In the genomic region with DNA sequence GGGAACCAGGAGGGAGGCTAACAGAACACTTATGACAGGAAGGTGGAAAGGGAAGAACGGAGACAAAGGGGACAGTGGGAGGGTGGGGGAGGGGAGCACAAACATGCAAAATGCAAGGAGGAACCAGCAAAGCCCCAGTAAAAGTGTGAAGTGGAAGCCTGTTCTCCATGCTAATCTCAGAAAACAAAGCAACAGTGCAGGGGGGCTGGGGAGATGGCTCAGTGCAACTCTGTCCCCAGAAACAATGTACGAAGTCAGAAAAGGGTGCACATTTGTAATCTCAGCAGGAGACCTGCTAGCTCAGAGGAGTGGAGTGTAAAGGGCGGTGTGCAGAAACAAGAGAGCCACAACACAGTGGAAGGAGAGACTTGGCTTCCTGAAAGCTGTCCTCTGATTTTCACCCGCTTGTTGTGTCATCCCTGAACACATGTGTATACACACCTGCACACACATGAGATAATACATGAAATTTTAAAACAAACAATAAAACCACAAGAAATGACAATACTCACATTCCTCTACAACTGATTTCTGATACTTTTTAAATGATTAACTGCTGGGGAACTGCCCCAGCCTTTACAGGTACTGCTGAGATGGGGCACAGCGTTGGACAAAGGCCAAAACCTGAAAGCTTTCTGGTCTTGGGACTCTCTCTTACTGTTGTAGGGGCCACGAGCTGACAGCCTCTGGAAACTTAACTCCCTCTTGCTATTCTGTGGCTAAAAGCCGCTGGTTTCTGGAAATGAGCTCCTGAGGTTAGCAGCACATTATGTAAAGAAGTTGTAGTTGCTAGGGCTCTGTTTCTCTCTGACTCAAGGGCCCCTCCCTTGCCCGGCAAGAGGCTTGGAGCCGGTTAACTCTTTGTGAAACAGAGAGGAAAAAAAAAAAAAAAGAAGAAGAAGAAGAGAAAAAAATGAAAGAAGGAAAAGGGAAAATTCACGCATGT, we compare ENCODE assay signal across 8 mouse cellular contexts. TPM values are rescaled to one million over a fixed set of nuclear protein-coding genes. Genes with fewer than 3 reads are reported as not detected.
DNase-seq lines count a peak whose midpoint lies in the region; ATAC-seq lines count a peak whose summit lies in the region.

No protein-coding gene starts in this region.

- H3K9me3 ChIP-seq in hindbrain, embryonic 15.5 days: no peaks in the 10 kb centered on the region
- no peaks in the 10 kb centered on the region for H3K9me3 ChIP-seq in liver, embryonic 11.5 days (ENCODE audit: control insufficient read depth, low read length)
- H3K9me3 ChIP-seq in stomach, embryonic 15.5 days: no peaks in the 10 kb centered on the region

- 8% methylated on average over 10 of the region's 10 CpGs for WGBS in hindbrain, embryonic 15.5 days
- WGBS in liver, embryonic 11.5 days: 11% methylated on average over 10 of the region's 10 CpGs
- 15% methylated on average over 10 of the region's 10 CpGs for WGBS in stomach, embryonic 15.5 days

- no peaks in the 10 kb centered on the region for H3K36me3 ChIP-seq in hindbrain, embryonic 15.5 days
- H3K36me3 ChIP-seq in liver, embryonic 11.5 days (ENCODE audit: control insufficient read depth, insufficient read depth, low read length): no peaks in the 10 kb centered on the region
- no peaks in the 10 kb centered on the region for H3K36me3 ChIP-seq in stomach, embryonic 15.5 days

- no peak overlapping the region for H3K4me3 ChIP-seq in hindbrain, embryonic 15.5 days
- no peak overlapping the region for H3K4me3 ChIP-seq in liver, embryonic 11.5 days (ENCODE audit: low read depth, low read length)
- H3K4me3 ChIP-seq in stomach, embryonic 15.5 days (replicated peaks): no peak overlapping the region

- H3K9ac ChIP-seq in hindbrain, embryonic 15.5 days: 0 out of 2 replicates have a peak overlapping the region, but pooled peaks have one; percentile 16
- no peak overlapping the region for H3K9ac ChIP-seq in liver, embryonic 11.5 days (ENCODE audit: low read depth, low read length)
- no peak overlapping the region for H3K9ac ChIP-seq in stomach, embryonic 15.5 days

- peaks cover 13% of the 10 kb centered on the region for H3K4me1 ChIP-seq in hindbrain, embryonic 15.5 days (replicated peaks)
- H3K4me1 ChIP-seq in liver, embryonic 11.5 days (replicated peaks; ENCODE audit: control insufficient read depth, insufficient read depth, low read length): peaks cover 42% of the 10 kb centered on the region
- peaks cover 14% of the 10 kb centered on the region for H3K4me1 ChIP-seq in stomach, embryonic 15.5 days

- H3K27me3 ChIP-seq in hindbrain, embryonic 15.5 days: no peaks in the 10 kb centered on the region
- H3K27me3 ChIP-seq in liver, embryonic 11.5 days (replicated peaks; ENCODE audit: control insufficient read depth, insufficient read depth, low read length): no peaks in the 10 kb centered on the region
- no peaks in the 10 kb centered on the region for H3K27me3 ChIP-seq in stomach, embryonic 15.5 days (replicated peaks)

- H3K4me2 ChIP-seq in hindbrain, embryonic 15.5 days: peak overlapping the region; percentile 9; the same call in 1 of the 2 replicates
- peak overlapping the region; percentile 42 for H3K4me2 ChIP-seq in liver, embryonic 11.5 days
- H3K4me2 ChIP-seq in stomach, embryonic 15.5 days: peak overlapping the region; percentile 11; the same call in 1 of the 2 replicates

- peak; percentile 19 for DNase-seq in CD4-positive helper T cell, adult 2 months (ENCODE audit: low read depth, low spot score)
- DNase-seq in NIH3T3 (ENCODE audit: low read depth): peak; percentile 51
- no peak for DNase-seq in liver, embryonic 11.5 days (ENCODE audit: low spot score)
- DNase-seq in layer of hippocampus, adult 9-10 months (ENCODE audit: low spot score): no peak
- DNase-seq in c-Kit-positive CD71-positive TER-119-positive erythroid progenitor cells, embryonic 14.5 days (ENCODE audit: low spot score): no peak
- no peak for DNase-seq in cerebellum, adult 9-10 months

- ATAC-seq in hindbrain, embryonic 15.5 days (ENCODE audit: low FRiP score, low read depth): 0 out of 2 replicates have a peak, but pooled peaks have one; percentile 33
- ATAC-seq in liver, embryonic 11.5 days (replicated peaks; ENCODE audit: low FRiP score): no peak
- ATAC-seq in stomach, embryonic 15.5 days (ENCODE audit: insufficient read depth, low FRiP score, low read depth): peak; percentile 27

- H3K27ac ChIP-seq in hindbrain, embryonic 15.5 days (replicated peaks): 0 out of 2 replicates have a peak overlapping the region, but pooled peaks have one; percentile 25
- H3K27ac ChIP-seq in liver, embryonic 11.5 days (ENCODE audit: low read depth, low read length): peak overlapping the region; percentile 52; the same call in 1 of the 2 replicates
- H3K27ac ChIP-seq in stomach, embryonic 15.5 days: peak overlapping the region; percentile 12; the same call in 1 of the 2 replicates

RNA-seq across cellular contexts. Expression of a gene that starts 11.4 kb away (rescaled TPM):
- polyA plus RNA-seq in hindbrain, embryonic 15.5 days (2015; fragmentation: Nextera tagmentation; extraction: Ambion mirVana): 75.4 and 75.5 TPM in 2 replicates
- polyA plus RNA-seq in liver, embryonic 11.5 days (2014; fragmentation: Nextera tagmentation; extraction: Ambion mirVana): 35.5 and 36.1 TPM in 2 replicates
- 25.6 and 27.3 TPM in 2 replicates for polyA plus RNA-seq in stomach, embryonic 15.5 days (2015; fragmentation: Nextera tagmentation; extraction: Ambion mirVana)

RNA-seq across cellular contexts. Expression of a gene that starts 22.9 kb away (rescaled TPM):
- 11.1 and 15.6 TPM in 2 replicates for polyA plus RNA-seq in hindbrain, embryonic 15.5 days (2015; fragmentation: Nextera tagmentation; extraction: Ambion mirVana)
- 2.9 TPM in 2 replicates for polyA plus RNA-seq in liver, embryonic 11.5 days (2014; fragmentation: Nextera tagmentation; extraction: Ambion mirVana)
- polyA plus RNA-seq in stomach, embryonic 15.5 days (2015; fragmentation: Nextera tagmentation; extraction: Ambion mirVana): 16.2 and 17.3 TPM in 2 replicates

RNA-seq across cellular contexts. Expression of a gene that starts 59.3 kb away (rescaled TPM):
- 473 and 479 TPM in 2 replicates for polyA plus RNA-seq in hindbrain, embryonic 15.5 days (2015; fragmentation: Nextera tagmentation; extraction: Ambion mirVana)
- 683 and 762 TPM in 2 replicates for polyA plus RNA-seq in liver, embryonic 11.5 days (2014; fragmentation: Nextera tagmentation; extraction: Ambion mirVana)
- 457 and 489 TPM in 2 replicates for polyA plus RNA-seq in stomach, embryonic 15.5 days (2015; fragmentation: Nextera tagmentation; extraction: Ambion mirVana)

RNA-seq across cellular contexts. Expression of a gene that starts 59.4 kb away (rescaled TPM):
- 9.7 and 10.0 TPM in 2 replicates for polyA plus RNA-seq in hindbrain, embryonic 15.5 days (2015; fragmentation: Nextera tagmentation; extraction: Ambion mirVana)
- 13.8 and 14.3 TPM in 2 replicates for polyA plus RNA-seq in liver, embryonic 11.5 days (2014; fragmentation: Nextera tagmentation; extraction: Ambion mirVana)
- 11.9 and 15.1 TPM in 2 replicates for polyA plus RNA-seq in stomach, embryonic 15.5 days (2015; fragmentation: Nextera tagmentation; extraction: Ambion mirVana)

Comparison
In these comparisons a context has a peak if more than half of its experiments do, and no peak if none do; other contexts are left out.
1. DNase-seq: peak in CD4-positive helper T cell, adult 2 months (single experiment) and NIH3T3 (single experiment); none in liver, embryonic 11.5 days (single experiment), layer of hippocampus, adult 9-10 months (single experiment), c-Kit-positive CD71-positive TER-119-positive erythroid progenitor cells, embryonic 14.5 days (single experiment) and cerebellum, adult 9-10 months (single experiment).
2. Peak in every context shown above with its lines, with median percentiles within 50 percentile points of each other: H3K27ac ChIP-seq and H3K4me2 ChIP-seq.